Mouse (Mus musculus): ENCODE data around the gene Phf23.

DNA sequence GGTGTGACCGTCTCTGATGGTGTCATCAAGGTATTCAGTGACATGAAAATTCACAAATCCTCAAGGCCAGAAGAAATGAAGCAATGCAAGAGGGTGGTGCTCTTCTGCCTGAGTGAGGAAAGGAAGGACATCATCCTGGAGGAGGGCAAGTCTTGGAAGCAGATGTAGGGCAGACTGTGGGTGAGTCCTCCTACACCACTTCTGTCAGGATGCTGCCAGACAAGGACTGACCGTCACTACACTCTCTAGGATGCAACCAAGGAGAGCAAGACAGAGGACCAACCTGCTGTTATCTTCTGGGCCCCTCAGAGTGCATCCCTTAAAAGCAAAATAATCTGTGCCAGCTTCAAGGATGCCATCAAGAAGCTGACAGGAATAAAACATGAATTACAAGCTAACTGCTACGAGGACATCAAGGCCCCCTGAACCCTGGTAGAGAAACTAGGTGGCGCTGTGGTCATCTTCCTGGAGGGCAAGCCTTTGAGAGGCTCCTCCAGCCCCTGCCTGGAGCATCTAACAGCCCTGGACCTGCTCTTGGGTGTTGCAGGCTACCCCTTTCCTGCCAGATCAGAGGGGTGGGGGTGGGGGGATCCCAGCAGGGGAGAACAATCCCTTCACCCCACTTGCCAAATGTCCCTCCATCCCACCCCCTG, 44.6 kb upstream of the Phf23 start:
- no peak for TF ChIP-seq POLR2A (IDR thresholded peaks at IDR 0.05; ENCODE audit: borderline replicate concordance, insufficient read depth, low read length)
- TF ChIP-seq CTCF (IDR thresholded peaks at IDR 0.05; ENCODE audit: borderline replicate concordance, insufficient read depth, low read depth, low read length) = no peak
